Mouse (Mus musculus): ENCODE measurements around the gene Gm20388.

DNA sequence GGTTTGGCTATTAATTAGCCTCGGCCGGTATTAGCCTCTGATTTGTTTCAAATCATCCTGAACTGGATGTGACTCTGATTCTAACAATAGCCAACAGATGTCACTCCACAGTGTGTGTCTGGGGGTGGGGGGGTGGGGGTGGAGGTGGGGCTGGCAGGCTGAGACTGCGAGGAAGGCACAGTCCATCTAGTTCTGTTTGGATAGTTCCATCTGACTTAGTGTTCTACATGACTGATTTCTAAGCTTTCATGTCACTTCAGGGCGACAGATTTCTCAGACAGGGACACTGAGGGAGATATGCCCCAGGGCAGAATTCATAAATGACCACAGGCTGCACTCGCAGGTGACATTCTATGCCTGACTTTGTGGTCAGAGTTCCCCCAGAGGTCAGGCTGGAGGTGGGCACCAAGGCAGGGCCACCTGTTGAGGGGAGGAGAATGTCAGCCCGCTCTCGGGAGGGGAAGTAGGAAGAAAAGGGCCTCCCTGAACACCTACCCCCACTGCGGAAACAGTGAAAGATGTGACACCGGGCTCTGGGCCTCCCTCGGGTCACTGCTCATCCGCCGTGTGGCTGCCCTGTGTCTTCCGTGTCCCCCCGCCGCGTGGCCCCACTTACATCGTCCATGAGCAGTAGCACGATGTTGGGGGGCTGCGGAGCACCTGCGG, 2700.1 kb downstream of the Gm20388 start:
- no peak for TF ChIP-seq CTCF (IDR thresholded peaks at IDR 0.05; ENCODE audit: low read depth, low read length)
- TF ChIP-seq GATA1 (IDR thresholded peaks at IDR 0.05; ENCODE audit: borderline replicate concordance, low read length), result no peak

All from G1E (cell line).